7 mouse cellular contexts compared by ENCODE assay signal in genomic region chr12:112672744-112673575, GRCm38 (mm10). TPM values are rescaled to one million over a fixed set of nuclear protein-coding genes. Genes with fewer than 3 reads are reported as not detected.
A peak's percentile ranks its signal among the peaks of the same experiment; 100 is the strongest.
DNase-seq lines count a peak whose midpoint lies in the region; ATAC-seq and TF ChIP-seq lines count a peak whose summit lies in the region.

No protein-coding gene starts in this region.

- H3K9me3 ChIP-seq in heart, embryonic 15.5 days (replicated peaks) = no peaks in the 10 kb centered on the region
- H3K9me3 ChIP-seq in neural tube, embryonic 12.5 days = no peaks in the 10 kb centered on the region

- TF ChIP-seq CTCF in cortical plate, adult 2 months (IDR thresholded peaks at IDR 0.05; ENCODE audit: extremely low read depth, insufficient read depth, low read length) = no peak
- TF ChIP-seq CTCF in liver, adult 2 months (IDR thresholded peaks at IDR 0.05; ENCODE audit: low read depth, low read length) = no peak; the same call in 1 of the 2 replicates

- H3K4me1 ChIP-seq in cortical plate, adult 2 months (ENCODE audit: control insufficient read depth, insufficient read depth, low read length) = peaks cover 2% of the 10 kb centered on the region; the same call in 1 of the 2 replicates
- peaks cover 78% of the 10 kb centered on the region for H3K4me1 ChIP-seq in heart, embryonic 15.5 days (replicated peaks)
- H3K4me1 ChIP-seq in liver, adult 2 months (ENCODE audit: control insufficient read depth, insufficient read depth, low read length) = peaks cover 42% of the 10 kb centered on the region
- H3K4me1 ChIP-seq in neural tube, embryonic 12.5 days = peaks cover 58% of the 10 kb centered on the region

- H3K27ac ChIP-seq in cortical plate, adult 2 months (ENCODE audit: insufficient read depth, low read length) = no peak overlapping the region; the same call in 1 of the 2 replicates
- H3K27ac ChIP-seq in heart, embryonic 15.5 days = peak overlapping the region; percentile 98
- H3K27ac ChIP-seq in liver, adult 2 months (replicated peaks; ENCODE audit: insufficient read depth, low read depth, low read length) = peak overlapping the region; percentile 68
- peak overlapping the region; percentile 87; the same call in 1 of the 2 replicates for H3K27ac ChIP-seq in neural tube, embryonic 12.5 days

- peak overlapping the region; percentile 99 for H3K9ac ChIP-seq in heart, embryonic 15.5 days
- peak overlapping the region; percentile 98 for H3K9ac ChIP-seq in liver, adult 2 months (ENCODE audit: low read depth, low read length)
- H3K9ac ChIP-seq in neural tube, embryonic 12.5 days = peak overlapping the region; percentile 100

- H3K4me2 ChIP-seq in heart, embryonic 15.5 days = peak overlapping the region; percentile 91
- H3K4me2 ChIP-seq in neural tube, embryonic 12.5 days (replicated peaks) = peak overlapping the region; percentile 89

- no peaks in the 10 kb centered on the region for H3K27me3 ChIP-seq in heart, embryonic 15.5 days
- no peaks in the 10 kb centered on the region for H3K27me3 ChIP-seq in liver, adult 2 months (ENCODE audit: control insufficient read depth, insufficient read depth, low read length)
- H3K27me3 ChIP-seq in neural tube, embryonic 12.5 days (replicated peaks) = peaks cover 11% of the 10 kb centered on the region

- peak; percentile 33 for DNase-seq in thymus, postnatal 0 days (ENCODE audit: low spot score)
- DNase-seq in thymus, adult 18-20 months = no peak
- DNase-seq in liver, adult 2 months (ENCODE audit: extremely low read depth, low read depth, low spot score) = no peak
- DNase-seq in layer of hippocampus, postnatal 36 days = no peak

- TF ChIP-seq POLR2A in cortical plate, adult 2 months (IDR thresholded peaks at IDR 0.05; ENCODE audit: extremely low read depth, insufficient read depth, low read length) = no peak
- no peak for TF ChIP-seq POLR2A in liver, adult 2 months (IDR thresholded peaks at IDR 0.05; ENCODE audit: extremely low read depth, insufficient read depth, low read length)

- peaks cover 47% of the 10 kb centered on the region for H3K79me2 ChIP-seq in liver, adult 2 months (ENCODE audit: control insufficient read depth, insufficient read depth, low read length)

- 2% methylated on average over 21 of the region's 21 CpGs for WGBS in heart, embryonic 15.5 days
- 8% methylated on average over 21 of the region's 21 CpGs for WGBS in liver, adult 2 months
- WGBS in neural tube, embryonic 12.5 days = 8% methylated on average over 21 of the region's 21 CpGs

- peaks cover 32% of the 10 kb centered on the region for H3K36me3 ChIP-seq in heart, embryonic 15.5 days
- no peaks in the 10 kb centered on the region for H3K36me3 ChIP-seq in liver, adult 2 months (ENCODE audit: control insufficient read depth, insufficient read depth, low read length)
- peaks cover 35% of the 10 kb centered on the region for H3K36me3 ChIP-seq in neural tube, embryonic 12.5 days

- peak; percentile 36 for ATAC-seq in heart, embryonic 15.5 days (replicated peaks; ENCODE audit: insufficient number of reproducible peaks, insufficient read depth, low FRiP score, low read depth)
- peak; percentile 15; the same call in 1 of the 2 replicates for ATAC-seq in neural tube, embryonic 12.5 days (ENCODE audit: low FRiP score, low read depth)

- peak overlapping the region; percentile 45 for H3K4me3 ChIP-seq in cortical plate, adult 2 months (ENCODE audit: insufficient read depth, low read length)
- peak overlapping the region; percentile 95 for H3K4me3 ChIP-seq in heart, embryonic 15.5 days
- H3K4me3 ChIP-seq in liver, adult 2 months (ENCODE audit: insufficient read depth, low read depth, low read length) = peak overlapping the region; percentile 89
- H3K4me3 ChIP-seq in neural tube, embryonic 12.5 days = peak overlapping the region; percentile 98

RNA-seq across cellular contexts. Expression of gene Akt1, which starts 1.7 kb away (rescaled TPM):
- polyA plus RNA-seq in thymus, postnatal 0 days (2015; fragmentation: Nextera tagmentation; extraction: Ambion mirVana) = 60.8 and 80.4 TPM in 2 replicates
- 168 and 178 TPM in 2 replicates for polyA plus RNA-seq in cortical plate, adult 2 months (2012; rRNA removed)
- polyA plus RNA-seq in heart, embryonic 15.5 days (2015; fragmentation: Nextera tagmentation; extraction: Ambion mirVana) = 139 and 169 TPM in 2 replicates
- 30.5 and 31.8 TPM in 2 replicates for total RNA-seq in liver, adult 2 months (2014; rRNA removed)
- polyA plus RNA-seq in liver, adult 2 months (2012; rRNA removed) = 56.7 and 60.5 TPM in 2 replicates
- 184 and 201 TPM in 2 replicates for polyA plus RNA-seq in neural tube, embryonic 12.5 days (2016; fragmentation: Nextera tagmentation; extraction: Ambion mirVana)
- 100 to 1,000 TPM; 145 to 156 TPM for total RNA-seq in layer of hippocampus, postnatal 36 days (2021)

RNA-seq across cellular contexts. Expression of gene Zbtb42, which starts 5.7 kb away (rescaled TPM):
- polyA plus RNA-seq in thymus, postnatal 0 days (2015; fragmentation: Nextera tagmentation; extraction: Ambion mirVana) = 2.6 and 2.8 TPM in 2 replicates
- polyA plus RNA-seq in cortical plate, adult 2 months (2012; rRNA removed) = 1.3 and 1.7 TPM in 2 replicates
- polyA plus RNA-seq in heart, embryonic 15.5 days (2015; fragmentation: Nextera tagmentation; extraction: Ambion mirVana) = 4.8 and 7.6 TPM in 2 replicates
- total RNA-seq in liver, adult 2 months (2014; rRNA removed) = 0.83 and 1.9 TPM in 2 replicates
- 7.9 and 10.1 TPM in 2 replicates for polyA plus RNA-seq in liver, adult 2 months (2012; rRNA removed)
- polyA plus RNA-seq in neural tube, embryonic 12.5 days (2016; fragmentation: Nextera tagmentation; extraction: Ambion mirVana) = 4.0 and 5.4 TPM in 2 replicates
- total RNA-seq in layer of hippocampus, postnatal 36 days (2021) = under 1 TPM; 0.37 to 0.38 TPM

RNA-seq across cellular contexts. Expression of gene Siva1, which starts 28.5 kb away (rescaled TPM):
- polyA plus RNA-seq in thymus, postnatal 0 days (2015; fragmentation: Nextera tagmentation; extraction: Ambion mirVana) = 174 and 203 TPM in 2 replicates
- 25.6 and 29.3 TPM in 2 replicates for polyA plus RNA-seq in cortical plate, adult 2 months (2012; rRNA removed)
- polyA plus RNA-seq in heart, embryonic 15.5 days (2015; fragmentation: Nextera tagmentation; extraction: Ambion mirVana) = 95.4 and 142 TPM in 2 replicates
- 11.5 and 15.4 TPM in 2 replicates for total RNA-seq in liver, adult 2 months (2014; rRNA removed)
- polyA plus RNA-seq in liver, adult 2 months (2012; rRNA removed) = 12.8 and 14.9 TPM in 2 replicates
- 108 and 130 TPM in 2 replicates for polyA plus RNA-seq in neural tube, embryonic 12.5 days (2016; fragmentation: Nextera tagmentation; extraction: Ambion mirVana)
- total RNA-seq in layer of hippocampus, postnatal 36 days (2021) = 10 to 100 TPM; 20.2 to 24.0 TPM

RNA-seq across cellular contexts. Expression of gene Cep170b, which starts 47.3 kb away (rescaled TPM):
- 4.3 and 4.9 TPM in 2 replicates for polyA plus RNA-seq in thymus, postnatal 0 days (2015; fragmentation: Nextera tagmentation; extraction: Ambion mirVana)
- 129 and 131 TPM in 2 replicates for polyA plus RNA-seq in cortical plate, adult 2 months (2012; rRNA removed)
- 4.8 and 7.9 TPM in 2 replicates for polyA plus RNA-seq in heart, embryonic 15.5 days (2015; fragmentation: Nextera tagmentation; extraction: Ambion mirVana)
- 7.9 and 9.5 TPM in 2 replicates for total RNA-seq in liver, adult 2 months (2014; rRNA removed)
- 26.2 and 29.7 TPM in 2 replicates for polyA plus RNA-seq in liver, adult 2 months (2012; rRNA removed)
- 22.2 and 23.2 TPM in 2 replicates for polyA plus RNA-seq in neural tube, embryonic 12.5 days (2016; fragmentation: Nextera tagmentation; extraction: Ambion mirVana)
- 100 to 1,000 TPM; 171 to 189 TPM for total RNA-seq in layer of hippocampus, postnatal 36 days (2021)

RNA-seq across cellular contexts. Expression of gene Adssl1, which starts 53.1 kb away (rescaled TPM):
- polyA plus RNA-seq in thymus, postnatal 0 days (2015; fragmentation: Nextera tagmentation; extraction: Ambion mirVana) = 10.1 and 10.6 TPM in 2 replicates
- 38.0 and 44.6 TPM in 2 replicates for polyA plus RNA-seq in cortical plate, adult 2 months (2012; rRNA removed)
- polyA plus RNA-seq in heart, embryonic 15.5 days (2015; fragmentation: Nextera tagmentation; extraction: Ambion mirVana) = 85.8 and 93.7 TPM in 2 replicates
- total RNA-seq in liver, adult 2 months (2014; rRNA removed) = 20.5 and 21.7 TPM in 2 replicates
- polyA plus RNA-seq in liver, adult 2 months (2012; rRNA removed) = 26.1 and 26.7 TPM in 2 replicates
- 3.2 and 3.7 TPM in 2 replicates for polyA plus RNA-seq in neural tube, embryonic 12.5 days (2016; fragmentation: Nextera tagmentation; extraction: Ambion mirVana)
- total RNA-seq in layer of hippocampus, postnatal 36 days (2021) = 10 to 100 TPM; 11.9 to 12.6 TPM

Comparison
In these comparisons a context has a peak if more than half of its experiments do, and no peak if none do; other contexts are left out.
1. H3K4me3 ChIP-seq: peak in every context shown above with its lines; median percentile 98 in neural tube, embryonic 12.5 days; 95 in heart, embryonic 15.5 days; 89 in liver, adult 2 months; 45 in cortical plate, adult 2 months.